Mouse (Mus musculus): Measurements from ENCODE around the gene Lad1. TPM values are rescaled to one million over a fixed set of nuclear protein-coding genes. Genes with fewer than 3 reads are reported as not detected.

Lad1 gene
- polyA plus RNA-seq, 1 experiment: 20.5 TPM

DNA sequence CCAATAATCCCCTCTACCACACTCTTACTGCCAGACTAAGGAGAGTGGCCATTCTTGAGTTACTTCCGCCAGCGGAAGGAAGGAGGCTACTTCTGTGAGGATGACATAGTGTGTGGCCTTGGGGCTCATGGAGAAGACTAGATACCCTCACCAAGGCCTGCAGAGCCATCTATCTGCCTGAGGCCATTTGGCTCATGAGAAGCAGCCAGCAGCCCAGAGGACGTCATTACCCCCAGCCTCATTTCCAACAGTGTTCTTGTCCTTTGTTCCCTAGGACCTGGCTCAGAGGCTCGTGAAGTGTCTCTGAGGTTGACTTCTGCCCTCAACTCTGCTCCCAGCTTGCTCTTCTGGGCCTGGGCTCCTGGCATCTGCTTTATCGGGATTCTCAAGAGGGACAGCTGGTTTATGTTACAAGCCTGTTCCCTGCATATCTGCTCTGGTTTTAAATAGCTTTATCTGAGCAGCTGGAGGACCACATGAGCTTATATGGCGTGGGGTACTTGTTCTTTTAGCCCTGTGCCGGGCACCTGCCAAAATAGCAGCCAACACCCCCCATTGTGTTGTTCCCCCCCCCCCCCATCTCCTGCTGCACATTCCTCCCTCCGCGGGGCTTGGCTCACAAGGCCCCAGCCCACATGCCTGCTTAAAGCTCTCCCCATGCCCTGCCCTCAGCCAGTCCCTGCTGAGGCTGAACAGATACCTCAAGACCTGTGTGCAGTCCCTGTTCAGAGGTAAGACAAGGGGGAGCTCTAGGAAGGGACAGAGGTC, 17.5 kb downstream of the Lad1 start, which contains the start of gene Tnnt2:
TSS of gene Tnnt2 (plus strand) at position 639 of the 768 bp plus-strand sequence.
- H3K9ac ChIP-seq (ENCODE audit: low read depth, poor library complexity, severe bottlenecking): no peak within 1 kb of the TSS
- no peaks in the 10 kb centered on the region for H3K36me3 ChIP-seq (ENCODE audit: control insufficient read depth, insufficient read depth, low read length, poor library complexity, severe bottlenecking)
- H3K27ac ChIP-seq (ENCODE audit: insufficient read depth, low read length): no peak within 1 kb of the TSS
- H3K9me3 ChIP-seq (replicated peaks; ENCODE audit: control insufficient read depth, insufficient read depth, low read length, poor library complexity, severe bottlenecking): no peaks in the 10 kb centered on the region
- TF ChIP-seq EP300 (IDR thresholded peaks at IDR 0.05; ENCODE audit: insufficient read depth, low read depth, low read length) (no peak), CTCF (IDR thresholded peaks at IDR 0.05; ENCODE audit: low read depth, low read length) (no peak), POLR2A (IDR thresholded peaks at IDR 0.05; ENCODE audit: insufficient read depth, low read length) (no peak)
- H3K27me3 ChIP-seq (ENCODE audit: control insufficient read depth, insufficient read depth, low read length, poor library complexity, severe bottlenecking): no peaks in the 10 kb centered on the region
- no peaks in the 10 kb centered on the region for H3K4me1 ChIP-seq (ENCODE audit: control insufficient read depth, insufficient read depth, low read length)
- H3K4me3 ChIP-seq (ENCODE audit: low read depth, low read length): no peak within 1 kb of the TSS

DNA sequence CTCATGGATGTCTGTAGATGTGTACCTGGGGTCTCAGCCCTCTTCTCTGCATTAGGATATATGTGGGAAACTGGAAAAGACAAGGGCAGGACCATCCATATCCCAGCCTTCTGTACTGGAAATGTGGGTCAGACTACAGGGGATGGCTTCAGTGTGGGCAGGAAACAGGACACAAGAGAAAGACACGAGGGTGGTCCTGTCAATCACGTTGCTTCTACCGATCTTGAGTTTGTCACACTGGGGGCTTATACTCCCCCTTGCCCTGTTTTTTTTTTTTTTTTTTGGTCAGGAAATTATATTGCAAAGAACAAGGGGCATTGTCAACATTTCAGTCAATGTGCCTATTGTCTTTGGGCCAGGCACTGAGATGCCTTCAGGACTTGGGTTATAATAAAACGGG, 20.2 kb downstream of the Lad1 start:
- Histone ChIP-seq H3K4me1 (ENCODE audit: control insufficient read depth, insufficient read depth, low read length) (no peaks in the 10 kb centered on the region), H3K9me3 (replicated peaks; ENCODE audit: control insufficient read depth, insufficient read depth, low read length, poor library complexity, severe bottlenecking) (no peaks in the 10 kb centered on the region), H3K4me3 (ENCODE audit: low read depth, low read length) (no peak overlapping the region), H3K27ac (ENCODE audit: insufficient read depth, low read length) (no peak overlapping the region), H3K9ac (ENCODE audit: low read depth, poor library complexity, severe bottlenecking) (no peak overlapping the region), H3K36me3 (ENCODE audit: control insufficient read depth, insufficient read depth, low read length, poor library complexity, severe bottlenecking) (no peaks in the 10 kb centered on the region), H3K27me3 (ENCODE audit: control insufficient read depth, insufficient read depth, low read length, poor library complexity, severe bottlenecking) (no peaks in the 10 kb centered on the region)
- TF ChIP-seq EP300 (IDR thresholded peaks at IDR 0.05; ENCODE audit: insufficient read depth, low read depth, low read length) (no peak), CTCF (IDR thresholded peaks at IDR 0.05; ENCODE audit: low read depth, low read length) (no peak), POLR2A (IDR thresholded peaks at IDR 0.05; ENCODE audit: insufficient read depth, low read length) (no peak)

DNA sequence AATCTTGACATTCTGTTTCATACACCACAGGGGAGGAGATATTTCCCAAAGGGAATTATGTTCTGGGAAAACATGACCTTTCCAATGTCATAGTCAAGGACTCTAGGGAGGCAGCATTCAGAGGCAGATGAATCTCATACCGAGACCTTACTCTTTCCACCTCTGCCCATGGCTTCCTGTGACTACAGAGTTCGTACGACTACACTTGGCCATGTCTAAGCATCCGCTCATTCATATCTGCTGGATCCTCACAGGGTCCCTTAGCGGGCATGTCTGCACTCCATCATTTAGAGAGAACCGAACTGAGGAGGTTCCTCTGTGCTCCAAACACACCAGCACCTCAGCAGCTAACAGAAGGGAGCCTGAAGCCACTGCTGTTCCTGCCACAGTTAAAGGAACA, 20.7 kb downstream of the Lad1 start:
- Histone ChIP-seq H3K4me3 (ENCODE audit: low read depth, low read length) (no peak overlapping the region), H3K9ac (ENCODE audit: low read depth, poor library complexity, severe bottlenecking) (no peak overlapping the region), H3K9me3 (replicated peaks; ENCODE audit: control insufficient read depth, insufficient read depth, low read length, poor library complexity, severe bottlenecking) (no peaks in the 10 kb centered on the region), H3K36me3 (ENCODE audit: control insufficient read depth, insufficient read depth, low read length, poor library complexity, severe bottlenecking) (no peaks in the 10 kb centered on the region), H3K27me3 (ENCODE audit: control insufficient read depth, insufficient read depth, low read length, poor library complexity, severe bottlenecking) (no peaks in the 10 kb centered on the region), H3K4me1 (ENCODE audit: control insufficient read depth, insufficient read depth, low read length) (no peaks in the 10 kb centered on the region), H3K27ac (ENCODE audit: insufficient read depth, low read length) (no peak overlapping the region)
- TF ChIP-seq EP300 (IDR thresholded peaks at IDR 0.05; ENCODE audit: insufficient read depth, low read depth, low read length) (no peak), POLR2A (IDR thresholded peaks at IDR 0.05; ENCODE audit: insufficient read depth, low read length) (no peak), CTCF (IDR thresholded peaks at IDR 0.05; ENCODE audit: low read depth, low read length) (no peak)

DNA sequence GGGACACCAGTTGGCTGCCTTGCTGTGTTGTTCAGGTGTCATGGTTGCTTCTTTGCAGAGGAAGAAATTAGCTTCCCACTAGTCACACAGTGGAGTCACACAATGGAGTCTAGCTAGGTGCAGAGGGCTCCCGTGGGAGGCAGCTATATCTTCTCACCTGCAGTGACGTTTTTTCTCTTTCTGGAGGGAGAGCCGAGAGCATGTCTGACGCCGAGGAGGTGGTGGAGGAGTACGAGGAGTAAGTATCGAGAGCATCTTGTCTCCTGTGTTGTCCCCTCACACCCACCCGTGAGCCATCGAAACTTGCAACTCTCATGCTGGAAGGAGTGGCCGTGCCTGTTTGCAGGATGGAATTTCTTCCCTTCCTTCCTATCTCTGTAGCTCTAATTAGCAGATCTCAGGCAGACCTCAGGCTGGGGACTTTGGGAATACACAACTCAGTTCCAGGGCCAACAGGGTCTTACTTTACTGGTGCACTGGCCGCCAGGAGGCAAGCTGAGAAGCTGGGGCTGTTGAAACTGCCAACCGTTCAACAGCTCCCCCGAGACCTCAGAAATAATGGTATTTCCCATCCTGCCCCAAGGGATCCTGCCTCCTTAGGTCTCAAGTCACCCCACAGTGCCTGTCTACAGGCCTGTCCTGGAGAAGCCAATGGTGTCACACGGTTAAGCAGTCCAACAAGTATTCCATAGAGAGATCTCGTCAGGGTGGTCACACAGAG, 22.4 kb downstream of the Lad1 start:
- Histone ChIP-seq H3K27me3 (ENCODE audit: control insufficient read depth, insufficient read depth, low read length, poor library complexity, severe bottlenecking) (no peaks in the 10 kb centered on the region), H3K4me1 (ENCODE audit: control insufficient read depth, insufficient read depth, low read length) (no peaks in the 10 kb centered on the region), H3K9me3 (replicated peaks; ENCODE audit: control insufficient read depth, insufficient read depth, low read length, poor library complexity, severe bottlenecking) (no peaks in the 10 kb centered on the region), H3K9ac (ENCODE audit: low read depth, poor library complexity, severe bottlenecking) (no peak overlapping the region), H3K27ac (ENCODE audit: insufficient read depth, low read length) (no peak overlapping the region), H3K4me3 (ENCODE audit: low read depth, low read length) (no peak overlapping the region), H3K36me3 (ENCODE audit: control insufficient read depth, insufficient read depth, low read length, poor library complexity, severe bottlenecking) (no peaks in the 10 kb centered on the region)
- no peak for TF ChIP-seq CTCF (IDR thresholded peaks at IDR 0.05; ENCODE audit: low read depth, low read length)
- TF ChIP-seq POLR2A (IDR thresholded peaks at IDR 0.05; ENCODE audit: insufficient read depth, low read length): no peak
- TF ChIP-seq EP300 (IDR thresholded peaks at IDR 0.05; ENCODE audit: insufficient read depth, low read depth, low read length): no peak

DNA sequence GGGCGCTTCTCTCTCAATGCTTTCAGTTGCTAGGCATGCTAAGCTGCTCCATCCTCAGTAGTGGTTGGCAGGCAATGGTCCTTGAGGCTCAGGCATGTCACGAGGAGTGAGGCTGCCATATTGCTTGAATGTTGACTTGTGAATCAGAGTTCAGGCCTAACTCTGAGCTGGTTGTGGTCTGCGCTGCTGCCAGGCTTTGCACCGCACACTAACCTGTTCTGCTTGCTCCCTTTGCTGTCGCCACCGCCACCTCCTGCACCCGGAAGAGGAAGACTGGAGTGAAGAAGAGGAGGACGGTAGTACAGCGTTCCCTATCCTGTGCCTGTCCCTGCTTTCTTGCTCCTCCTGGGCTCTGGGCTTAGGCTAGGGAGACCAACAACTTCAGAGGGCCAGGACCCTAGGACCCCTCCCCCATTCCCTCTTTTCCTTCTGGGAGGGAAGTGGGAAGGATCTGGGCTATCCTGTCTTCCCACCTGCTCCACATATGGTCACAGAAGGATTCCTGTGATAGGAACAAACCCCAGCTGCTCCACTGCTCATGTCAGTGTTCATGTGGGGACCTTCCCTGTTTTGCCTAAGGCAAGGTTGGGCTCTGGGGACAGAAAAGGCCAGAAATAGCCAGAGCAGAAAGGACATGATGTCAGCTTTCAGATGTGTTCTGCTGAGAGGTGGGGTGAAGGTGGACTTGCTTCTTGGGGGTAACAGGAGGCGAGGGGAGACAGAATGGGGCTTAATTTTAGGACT, 25.3 kb downstream of the Lad1 start:
- Histone ChIP-seq H3K27me3 (ENCODE audit: control insufficient read depth, insufficient read depth, low read length, poor library complexity, severe bottlenecking) (no peaks in the 10 kb centered on the region), H3K27ac (ENCODE audit: insufficient read depth, low read length) (no peak overlapping the region), H3K4me3 (ENCODE audit: low read depth, low read length) (no peak overlapping the region), H3K36me3 (ENCODE audit: control insufficient read depth, insufficient read depth, low read length, poor library complexity, severe bottlenecking) (no peaks in the 10 kb centered on the region), H3K9me3 (replicated peaks; ENCODE audit: control insufficient read depth, insufficient read depth, low read length, poor library complexity, severe bottlenecking) (no peaks in the 10 kb centered on the region), H3K4me1 (ENCODE audit: control insufficient read depth, insufficient read depth, low read length) (no peaks in the 10 kb centered on the region), H3K9ac (ENCODE audit: low read depth, poor library complexity, severe bottlenecking) (no peak overlapping the region)
- no peak for TF ChIP-seq POLR2A (IDR thresholded peaks at IDR 0.05; ENCODE audit: insufficient read depth, low read length)
- TF ChIP-seq CTCF (IDR thresholded peaks at IDR 0.05; ENCODE audit: low read depth, low read length): no peak
- TF ChIP-seq EP300 (IDR thresholded peaks at IDR 0.05; ENCODE audit: insufficient read depth, low read depth, low read length): no peak
